Mouse (Mus musculus) E14TG2a.4 (cell line): Measurements from ENCODE around the gene Paqr7.
A peak's percentile ranks its signal among the peaks of the same experiment; 100 is the strongest.

ENCODE experiments used
- H3K27me3 ChIP-seq: 2 replicates; pipeline ENCODE4 v1.6.1; 2014; ENCODE audit warnings: low read length, control low read depth; ENCODE audit not compliant: insufficient read depth
- H3K36me3 ChIP-seq: 2 replicates; pipeline ENCODE4 v1.6.1; 2014; ENCODE audit warnings: low read length, control low read depth; ENCODE audit not compliant: insufficient read depth
- H3K4me1 ChIP-seq: replicated peaks from 2 replicates; pipeline ENCODE4 v1.6.1; 2014; ENCODE audit warnings: low read depth, low read length, control low read depth
- H3K4me3 ChIP-seq: replicated peaks from 2 replicates; pipeline ENCODE4 v1.5.1; 2014; ENCODE audit warnings: mild to moderate bottlenecking, low read length
- H3K9me3 ChIP-seq: 2 replicates; pipeline ENCODE4 v1.6.1; 2014; ENCODE audit warnings: low read length, control low read depth
- CTCF ChIP-seq: conservative IDR thresholded peaks from 2 replicates; pipeline ENCODE4 v1.5.1; 2014; ENCODE audit warnings: low read length
- NANOG ChIP-seq: IDR thresholded peaks from 2 replicates; pipeline ENCODE4 v1.6.1; 2014; ENCODE audit warnings: borderline replicate concordance, low read length, mixed read lengths
- POU5F1 ChIP-seq: IDR thresholded peaks from 2 replicates; pipeline ENCODE4 v1.6.1; 2014; ENCODE audit warnings: low read length, borderline replicate concordance

Gene Paqr7

GRCm38 (mm10) chr4:134546814-134547705, 50.6 kb downstream of the Paqr7 start:
- no peak for TF ChIP-seq CTCF
- no peak for TF ChIP-seq POU5F1
- no peak for TF ChIP-seq NANOG
- H3K4me3 ChIP-seq, result 0 out of 2 replicates have a peak overlapping the region, but pooled peaks have one; percentile 13
- H3K9me3 ChIP-seq, result no peaks in the 10 kb centered on the region
- peaks cover 36% of the 10 kb centered on the region for H3K27me3 ChIP-seq
- no peaks in the 10 kb centered on the region for H3K36me3 ChIP-seq
- H3K4me1 ChIP-seq, result peaks cover 44% of the 10 kb centered on the region

- H3K27me3 ChIP-seq, result peaks cover 40% of the 10 kb centered on the region
- H3K36me3 ChIP-seq, result no peaks in the 10 kb centered on the region
- H3K9me3 ChIP-seq, result no peaks in the 10 kb centered on the region
- peaks cover 44% of the 10 kb centered on the region for H3K4me1 ChIP-seq
- no peak overlapping the region for H3K4me3 ChIP-seq
- TF ChIP-seq POU5F1, result no peak
- TF ChIP-seq CTCF, result no peak
- TF ChIP-seq NANOG, result no peak
Observed at GRCm38 (mm10) chr4:134548169-134548938, 51.9 kb downstream of the Paqr7 start.

DNA sequence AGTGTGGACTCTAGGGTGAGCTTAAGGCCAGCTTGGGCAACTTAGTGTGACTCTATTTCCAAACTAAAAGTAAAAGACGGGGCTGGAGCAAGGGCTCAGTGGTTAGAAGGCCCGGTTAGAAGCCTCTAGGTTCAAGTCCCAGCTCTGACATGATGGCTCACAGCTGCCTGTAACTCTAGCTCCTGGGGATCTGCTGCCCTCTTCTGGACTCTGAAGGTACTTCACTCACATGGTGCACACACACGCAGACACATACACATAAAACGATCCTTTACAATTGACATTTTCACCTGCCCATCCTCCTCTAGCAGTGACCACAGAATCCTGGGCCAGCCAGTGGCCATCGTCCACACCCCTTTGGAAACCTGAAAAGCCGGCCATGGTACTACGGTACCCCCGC, 53.4 kb downstream of the Paqr7 start:
- Histone ChIP-seq H3K9me3 (no peaks in the 10 kb centered on the region), H3K4me1 (peaks cover 43% of the 10 kb centered on the region), H3K4me3 (no peak overlapping the region), H3K36me3 (no peaks in the 10 kb centered on the region), H3K27me3 (peaks cover 34% of the 10 kb centered on the region)
- TF ChIP-seq POU5F1 (no peak), CTCF (peak; percentile 73)

- peaks cover 22% of the 10 kb centered on the region for H3K27me3 ChIP-seq
- H3K36me3 ChIP-seq, result no peaks in the 10 kb centered on the region
- H3K4me3 ChIP-seq, result peak within 1 kb of the TSS; percentile 77
- peaks cover 27% of the 10 kb centered on the region for H3K4me1 ChIP-seq
- H3K9me3 ChIP-seq, result no peaks in the 10 kb centered on the region
- TF ChIP-seq NANOG, result no peak
Observed at GRCm38 (mm10) chr4:134551494-134552316, 55.2 kb downstream of the Paqr7 start, which contains the start of gene Selenon. Gene Selenon, minus strand, starts transcription at chr4:134552166.

GRCm38 (mm10) chr4:134553631-134554030, 57.1 kb downstream of the Paqr7 start:
- no peak for TF ChIP-seq POU5F1
- no peaks in the 10 kb centered on the region for H3K36me3 ChIP-seq
- no peak overlapping the region for H3K4me3 ChIP-seq
- H3K9me3 ChIP-seq, result no peaks in the 10 kb centered on the region
- H3K27me3 ChIP-seq, result peaks cover 22% of the 10 kb centered on the region
- H3K4me1 ChIP-seq, result peaks cover 21% of the 10 kb centered on the region

DNA sequence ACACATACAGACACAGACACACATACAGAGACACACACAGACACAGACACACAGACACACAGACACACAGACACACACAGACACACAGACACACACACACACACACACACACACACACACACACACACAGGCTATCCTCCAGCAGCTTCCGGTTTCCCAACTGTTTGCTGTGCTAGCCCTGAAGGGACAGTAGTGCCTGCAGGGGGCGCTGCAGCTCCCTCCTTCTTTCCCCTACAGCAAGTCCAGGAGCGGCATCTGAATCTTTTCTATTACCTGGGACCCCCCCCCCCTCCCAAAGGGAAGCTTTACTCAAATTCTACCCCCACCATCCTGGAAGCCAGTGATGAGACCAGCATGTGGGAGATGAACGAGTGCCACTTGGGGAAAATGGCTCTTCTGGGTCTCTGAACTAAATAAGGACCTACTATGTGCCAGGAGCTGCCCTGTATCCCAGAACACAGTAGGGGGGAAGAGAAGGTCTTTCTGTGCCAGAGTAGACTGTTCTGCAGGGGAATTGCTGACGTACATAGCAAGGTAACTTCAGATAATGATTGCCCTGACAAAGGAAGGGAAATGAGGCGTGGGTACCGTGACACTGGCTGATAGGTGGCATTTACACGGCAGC, 59.6 kb downstream of the Paqr7 start:
- no peaks in the 10 kb centered on the region for H3K9me3 ChIP-seq
- no peak for TF ChIP-seq NANOG
- no peak for TF ChIP-seq POU5F1
- peak; percentile 29 for TF ChIP-seq CTCF
- H3K27me3 ChIP-seq, result peaks cover 12% of the 10 kb centered on the region
- H3K4me1 ChIP-seq, result peaks cover 20% of the 10 kb centered on the region
- H3K36me3 ChIP-seq, result no peaks in the 10 kb centered on the region
- no peak overlapping the region for H3K4me3 ChIP-seq

- Histone ChIP-seq H3K4me1 (peaks cover 14% of the 10 kb centered on the region), H3K36me3 (no peaks in the 10 kb centered on the region), H3K4me3 (no peak overlapping the region), H3K27me3 (no peaks in the 10 kb centered on the region; the same call in 1 of the 2 replicates), H3K9me3 (no peaks in the 10 kb centered on the region)
- TF ChIP-seq NANOG, result no peak
- no peak for TF ChIP-seq POU5F1
- TF ChIP-seq CTCF, result no peak
Observed at GRCm38 (mm10) chr4:134557626-134558249, 61.2 kb downstream of the Paqr7 start.
